Mouse (Mus musculus): Measurements from ENCODE around the gene St8sia4.

DNA sequence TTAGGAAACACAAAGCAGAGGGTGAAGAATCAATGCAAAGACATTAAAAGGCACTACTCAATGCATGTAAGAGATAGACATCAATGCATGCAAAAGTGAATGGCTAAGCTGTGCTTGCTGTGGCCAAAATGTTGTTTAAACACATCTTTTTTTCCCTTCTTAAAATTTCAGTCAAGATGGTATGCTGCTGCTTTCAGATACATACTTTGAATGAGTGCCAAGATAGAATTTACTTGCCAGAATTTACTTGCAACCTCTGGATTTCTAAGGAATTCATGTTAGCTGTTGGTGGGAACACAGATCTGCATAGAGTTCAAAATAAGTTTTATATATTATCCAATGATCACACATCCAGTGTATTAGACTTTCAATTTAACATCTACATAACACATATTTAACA lies 77.9 kb downstream of the St8sia4 start:
- TF ChIP-seq CTCF (IDR thresholded peaks at IDR 0.05; ENCODE audit: borderline replicate concordance, control insufficient read depth, extremely low read depth, insufficient read depth, low read length, poor library complexity) (no peak), POLR2A (IDR thresholded peaks at IDR 0.05; ENCODE audit: control insufficient read depth, extremely low read depth, insufficient read depth, low read length, poor library complexity) (no peak)
